Mouse (Mus musculus): Measurements from ENCODE around the gene Rpl19. TPM values are rescaled to one million over a fixed set of nuclear protein-coding genes. Genes with fewer than 3 reads are reported as not detected.
A peak's percentile ranks its signal among the peaks of the same experiment; 100 is the strongest.

The Rpl19 gene
- 100 to 1,000 TPM; 524 to 620 TPM for total RNA-seq (2021)

DNA sequence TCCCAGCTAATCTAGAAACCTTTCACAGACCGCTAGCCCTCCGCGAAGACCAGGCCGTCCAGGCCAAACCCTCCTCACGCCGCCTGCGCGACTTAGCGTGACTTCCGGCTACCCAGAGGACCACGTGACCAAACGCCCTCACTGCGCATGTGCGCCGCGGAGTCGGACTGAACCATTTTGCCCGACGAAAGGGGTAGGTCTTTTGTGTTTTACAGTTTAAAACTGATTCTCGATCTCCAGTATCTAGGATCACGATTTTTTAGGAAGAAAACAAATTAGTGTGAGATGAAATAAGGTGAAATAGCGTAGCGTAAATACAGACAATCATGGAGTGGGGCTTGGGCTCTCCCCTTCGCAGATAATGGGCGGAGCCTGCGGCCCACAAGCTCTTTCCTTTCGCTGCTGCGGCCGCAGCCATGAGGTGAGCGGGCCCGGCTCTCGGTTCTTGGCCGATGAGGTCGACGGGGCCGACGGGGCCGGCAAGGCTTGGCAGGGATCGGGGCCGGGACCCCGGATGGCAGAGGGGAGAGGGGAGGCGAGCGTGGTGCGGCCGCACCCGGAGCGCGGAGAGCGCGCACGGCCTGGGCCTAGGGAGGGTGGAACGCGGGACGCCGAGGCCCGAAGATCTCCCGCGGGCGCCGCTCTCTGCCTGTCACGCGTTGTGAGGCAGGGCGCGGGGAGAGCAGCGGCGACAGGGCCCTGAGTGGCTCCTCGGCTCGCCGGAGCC lies at the start of gene Rpl19:
TSS of gene Rpl19 (plus strand) at position 141 of the 727 bp plus-strand sequence.
- peak; percentile 90 to 93 for DNase-seq (ENCODE audit: low spot score in 2 of 2)
- intact Hi-C loops (cut with DNase I), result loop anchor here (10.0 kb wide), 1 partner anchor 118 kb away; no protein-coding TSS in a partner anchor

DNA sequence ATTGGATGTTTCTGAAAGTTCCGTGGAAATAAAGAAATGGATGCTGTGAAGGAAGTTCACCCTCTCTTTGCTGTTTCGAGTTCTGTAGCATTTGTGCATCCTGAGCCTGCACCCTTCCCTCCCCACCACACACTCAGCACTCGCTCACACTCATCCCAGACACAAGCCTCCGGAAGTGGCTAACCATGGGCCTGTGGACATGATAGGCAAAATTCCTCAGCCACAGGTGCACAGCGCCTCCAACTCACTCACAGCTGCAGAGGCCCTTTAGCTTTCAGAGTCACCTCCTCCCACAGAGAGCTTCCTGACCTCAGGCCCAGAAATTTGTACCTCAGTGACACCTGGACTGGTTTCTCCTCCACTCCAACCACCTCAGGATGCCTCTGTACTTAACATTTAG lies 48.7 kb upstream of the Rpl19 start:
- DNase-seq (ENCODE audit: low spot score in 2 of 2), result no peak
- intact Hi-C loops (cut with DNase I), result no loop called here

DNA sequence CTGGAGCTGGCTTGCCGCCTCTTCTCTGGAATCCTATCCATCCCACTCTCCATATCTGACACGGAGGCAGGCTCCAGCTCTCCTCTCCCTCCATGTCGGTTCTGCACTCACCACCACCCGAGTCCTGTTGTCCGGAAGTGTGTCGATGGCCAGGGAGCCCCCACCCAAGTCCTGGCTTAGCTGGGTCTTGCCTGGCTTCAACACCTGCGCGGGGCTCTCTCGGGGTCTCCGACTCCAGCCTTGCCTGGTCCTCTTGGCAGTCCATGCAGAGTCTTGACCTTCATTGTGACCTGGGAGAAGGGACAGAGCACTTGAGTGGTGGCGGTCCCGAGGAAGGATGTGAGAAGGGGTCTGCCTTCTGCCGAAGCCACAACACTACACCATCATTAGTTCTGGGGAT lies 48.1 kb upstream of the Rpl19 start:
- no peak for DNase-seq (ENCODE audit: low spot score in 2 of 2)

DNA sequence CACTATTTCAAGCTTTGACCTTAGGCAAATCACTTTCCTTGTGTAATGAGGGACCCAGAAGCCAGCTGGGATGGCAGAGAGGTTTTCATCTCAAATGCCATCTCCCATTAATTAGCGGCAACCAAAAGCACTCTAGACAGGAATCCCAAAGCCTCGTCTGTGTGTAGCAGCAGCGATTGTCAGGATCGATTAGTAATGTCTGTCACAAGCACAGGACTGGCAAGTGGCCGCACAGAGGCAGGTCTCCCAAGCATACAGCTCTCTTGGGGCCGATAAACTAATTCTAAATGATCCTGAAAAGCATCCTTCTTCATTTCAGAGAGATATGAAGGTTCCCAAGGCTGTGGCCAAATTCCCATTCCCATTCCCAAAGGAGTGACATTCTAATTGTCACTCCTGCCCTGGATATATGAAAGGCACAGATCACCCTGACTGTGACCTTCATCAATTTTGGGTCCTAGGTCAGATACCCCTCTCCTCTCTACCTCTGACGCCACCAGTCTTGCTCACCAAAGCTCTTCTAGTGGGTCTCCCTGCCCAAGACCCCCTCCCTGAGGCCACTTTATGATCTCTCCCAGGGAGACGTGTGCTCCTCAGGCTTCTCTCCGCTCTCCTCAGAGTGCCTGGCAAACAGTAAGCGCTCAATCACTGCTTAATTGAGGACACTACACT lies 46.5 kb upstream of the Rpl19 start:
- intact Hi-C loops (cut with DNase I), result no loop called here
- no peak for DNase-seq (ENCODE audit: low spot score in 2 of 2)

More for the DNA sequence above, 48.1 kb upstream of the Rpl19 start:
- intact Hi-C loops (cut with DNase I), result no loop called here

DNA sequence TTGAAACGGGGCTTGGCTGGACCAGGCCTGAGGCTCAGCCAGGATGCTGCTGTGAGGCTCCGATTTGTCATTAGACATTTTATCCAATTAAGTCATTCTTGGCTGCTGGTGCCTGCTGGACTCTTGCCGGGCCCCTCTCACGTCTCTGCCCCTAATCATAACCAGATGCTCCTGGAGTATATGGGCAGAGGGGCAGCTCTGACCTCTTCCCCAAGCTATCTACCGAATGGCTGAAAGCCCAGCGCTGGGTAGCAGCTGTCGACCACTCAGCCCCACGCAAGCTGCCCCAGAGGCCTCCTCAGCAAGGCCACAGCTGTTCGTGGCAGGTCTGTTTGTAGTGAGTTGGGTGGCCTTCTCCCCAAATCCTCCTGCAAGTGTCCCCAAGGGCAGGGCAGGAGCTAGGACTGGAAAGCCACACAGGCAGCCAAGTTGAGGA lies 46.0 kb upstream of the Rpl19 start:
- intact Hi-C loops (cut with DNase I), result no loop called here
- no peak for DNase-seq (ENCODE audit: low spot score in 2 of 2)

DNA sequence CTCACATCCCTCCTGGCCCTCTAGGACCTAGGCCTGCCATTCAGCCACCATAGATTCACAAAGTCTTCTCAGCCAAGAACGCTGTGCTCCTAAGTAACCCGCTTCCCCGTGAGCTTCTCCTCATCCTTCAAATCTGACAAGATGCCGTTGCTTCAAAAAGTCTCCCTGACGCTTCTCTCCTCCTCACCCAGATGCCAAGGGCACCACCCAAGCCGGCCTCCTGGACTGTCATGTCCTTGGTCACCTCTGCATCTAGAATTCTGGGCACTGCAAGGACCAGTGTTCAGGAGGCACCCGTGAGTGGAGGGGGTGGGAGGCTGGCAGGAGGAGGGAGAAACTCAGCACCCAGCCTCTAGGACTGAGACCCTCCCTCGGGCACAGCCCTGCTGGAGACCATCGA lies 43.8 kb upstream of the Rpl19 start:
- no peak for DNase-seq (ENCODE audit: low spot score in 2 of 2)
- intact Hi-C loops (cut with DNase I), result no loop called here

DNA sequence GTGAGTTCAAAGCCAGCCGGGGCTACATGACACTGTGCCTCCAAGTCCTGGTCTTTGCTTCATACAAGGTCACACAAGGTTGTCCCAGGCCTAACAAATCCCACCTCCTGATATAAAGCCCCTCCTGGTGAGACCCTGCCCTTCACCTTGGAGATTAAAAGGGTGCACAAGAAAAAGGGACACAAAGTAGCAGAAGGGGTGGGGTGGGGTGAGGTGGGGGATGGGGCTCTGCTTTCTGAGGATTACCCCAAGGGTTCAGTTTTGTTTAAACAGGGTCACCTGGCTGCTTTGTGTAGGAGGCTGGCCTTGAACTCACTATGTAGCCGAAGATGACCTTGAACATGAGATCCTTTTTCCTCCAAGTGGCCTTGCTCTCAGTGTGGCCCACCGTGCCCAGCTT lies 43.0 kb upstream of the Rpl19 start:
- intact Hi-C loops (cut with DNase I), result no loop called here
- DNase-seq (ENCODE audit: low spot score in 2 of 2), result no peak

DNA sequence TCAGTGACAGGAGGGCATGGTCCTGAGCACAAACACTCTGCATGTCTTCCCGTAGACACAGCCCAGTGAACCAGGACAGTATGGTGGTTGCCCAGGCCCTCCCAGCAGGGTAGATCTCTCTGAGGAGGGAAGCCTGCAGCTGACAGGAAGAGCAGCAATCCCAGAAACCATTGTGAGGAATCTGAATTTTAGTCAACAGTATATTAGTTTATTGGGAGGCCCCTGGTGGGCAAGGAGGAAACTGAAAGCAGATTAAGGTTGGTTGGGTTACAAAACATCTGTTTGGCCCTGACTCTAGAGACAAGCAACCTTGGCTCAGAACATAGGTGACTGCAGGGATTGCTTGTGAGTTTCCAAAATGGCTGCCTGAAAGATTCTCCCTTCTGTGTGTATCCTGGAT lies 42.5 kb upstream of the Rpl19 start:
- intact Hi-C loops (cut with DNase I), result no loop called here
- no peak for DNase-seq (ENCODE audit: low spot score in 2 of 2)

DNA sequence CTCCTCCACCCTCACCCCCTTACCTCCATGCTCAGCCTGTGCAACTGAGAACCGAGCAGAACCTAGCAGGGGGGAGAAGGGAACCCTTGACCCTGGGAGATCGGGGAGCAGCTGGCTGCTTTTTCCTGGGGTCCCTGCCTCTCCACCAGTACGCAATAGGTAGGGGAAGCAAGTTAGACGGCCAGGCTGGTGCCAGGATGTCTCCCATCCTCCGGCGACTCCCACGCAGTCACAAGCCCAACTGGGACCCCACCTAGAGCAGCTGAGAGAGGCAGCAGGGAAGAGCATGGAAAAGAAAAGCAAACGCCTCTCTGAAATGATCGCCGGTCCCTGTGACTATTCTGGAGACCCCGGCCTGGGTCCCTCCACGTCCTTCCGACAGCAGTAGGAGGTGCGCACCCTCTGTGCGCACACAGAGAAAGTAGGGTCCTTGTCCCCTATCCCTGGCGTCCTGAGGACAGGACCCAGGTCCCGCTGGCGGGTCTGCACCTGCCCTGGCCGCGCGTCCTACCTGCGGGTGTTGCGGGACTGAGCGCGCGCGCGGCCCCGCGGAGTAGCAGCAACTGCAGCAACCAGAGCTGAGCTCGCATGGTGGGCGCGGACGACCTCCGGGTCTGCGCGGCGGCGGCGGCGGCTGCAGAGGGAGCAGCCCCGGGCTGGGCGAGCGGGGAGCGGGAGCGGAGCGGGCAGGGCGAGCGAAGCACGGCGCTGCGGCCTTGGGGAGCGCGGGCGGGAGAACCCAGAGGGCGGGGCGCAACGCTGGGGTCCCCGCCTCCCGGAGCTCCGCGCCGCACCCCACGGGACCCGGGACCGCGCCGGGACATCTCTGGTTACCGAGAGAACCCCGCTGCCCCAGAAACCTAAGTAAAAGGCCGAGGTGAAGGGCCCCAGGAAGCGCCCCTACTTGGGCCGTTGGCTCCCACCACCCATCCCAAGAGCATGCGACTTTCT lies 40.5 kb upstream of the Rpl19 start, which contains the start of gene Plxdc1:
TSS of gene Plxdc1 (minus strand) at position 718 of the 951 bp plus-strand sequence.
- intact Hi-C loops (cut with DNase I), result loop anchor here (2.0 kb wide), 1 partner anchor 49 kb away; no protein-coding TSS in a partner anchor
- peak in 1 of 2 experiments; percentile 75 for DNase-seq (ENCODE audit: low spot score in 2 of 2)

DNA sequence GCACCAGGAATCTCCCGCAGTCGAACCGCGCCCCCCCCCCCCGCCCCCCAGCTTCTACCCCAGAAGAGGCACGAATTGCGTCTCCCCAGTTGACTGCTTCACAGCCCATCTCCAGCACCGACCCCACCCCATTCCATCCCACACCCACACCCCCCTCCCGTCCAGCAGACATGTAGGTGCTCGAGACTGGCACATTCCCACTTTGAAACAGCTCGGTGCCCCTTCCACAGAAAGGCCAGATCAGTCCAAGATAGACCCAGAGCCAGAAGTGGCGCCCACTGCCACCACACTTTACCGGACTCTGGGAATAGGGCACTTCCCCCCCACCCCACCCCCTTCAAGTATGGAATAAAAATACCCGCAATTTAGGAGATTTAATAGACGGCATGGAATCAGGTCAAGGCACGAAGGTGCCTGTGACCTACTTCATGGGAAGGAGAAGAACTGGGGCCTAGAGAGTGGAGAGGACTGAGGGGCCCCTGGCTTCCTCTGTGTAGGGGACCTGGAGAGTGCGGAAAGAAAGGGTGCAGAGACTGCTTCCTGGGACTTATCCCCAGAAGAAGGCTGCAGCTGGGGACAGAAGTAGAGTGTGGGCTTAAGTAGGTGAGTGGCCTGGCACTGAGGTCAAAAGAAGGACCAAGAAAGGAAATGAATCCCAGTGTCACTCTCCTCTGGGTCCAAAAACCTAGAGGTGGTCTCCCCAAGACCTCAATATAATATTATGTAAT lies 39.6 kb upstream of the Rpl19 start:
- no peak for DNase-seq (ENCODE audit: low spot score in 2 of 2)
- intact Hi-C loops (cut with DNase I), result loop anchor here (1.0 to 2.0 kb wide), 2 partner anchors 50 to 87 kb away; no protein-coding TSS in a partner anchor

DNA sequence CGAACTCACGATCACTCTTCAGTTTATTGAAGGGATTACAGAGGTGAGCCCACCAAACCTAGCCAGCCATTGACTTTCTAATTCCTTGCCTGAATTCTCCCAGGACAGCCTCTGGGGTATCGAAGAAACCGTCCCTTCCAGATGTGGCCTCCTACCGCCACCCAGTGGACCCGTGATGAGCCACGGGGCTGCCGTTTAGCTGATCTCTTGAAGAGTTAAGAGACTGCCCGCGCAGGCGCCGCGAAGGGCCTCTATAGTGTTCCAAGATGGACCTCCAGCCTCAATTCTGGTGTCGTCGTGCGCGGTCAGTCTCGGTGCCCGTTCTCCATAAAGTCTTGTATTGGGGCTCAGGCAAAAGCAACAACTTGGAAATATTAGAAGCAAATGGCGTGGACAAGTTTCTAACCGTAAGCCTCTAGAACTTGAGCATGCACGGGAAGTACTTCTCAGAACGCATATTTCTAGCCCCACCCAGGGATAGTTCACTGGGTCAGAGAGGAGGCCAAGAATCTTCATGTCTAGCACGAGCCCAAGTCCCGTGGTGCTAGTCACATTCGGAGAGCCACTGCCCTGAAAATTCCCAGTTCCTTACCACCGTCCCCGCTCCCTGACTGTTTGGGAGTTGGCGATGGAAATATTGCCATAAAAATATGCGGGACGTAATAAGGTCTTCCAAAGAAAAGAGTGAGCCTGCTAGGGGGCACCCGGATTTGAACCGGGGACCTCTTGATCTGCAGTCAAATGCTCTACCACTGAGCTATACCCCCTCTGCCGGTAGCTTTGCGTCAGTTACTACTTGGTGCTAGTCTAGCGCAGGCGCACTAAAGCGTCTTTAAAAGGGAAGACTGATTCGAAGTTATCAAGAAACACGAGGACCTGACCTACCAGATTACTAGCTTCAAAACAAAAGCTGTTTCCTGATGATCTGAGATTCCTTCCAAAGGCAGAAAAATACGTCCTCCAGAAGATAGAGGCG lies 38.7 kb upstream of the Rpl19 start:
- intact Hi-C loops (cut with DNase I), result loop anchor here (1.0 to 2.0 kb wide), 3 partner anchors 51 to 191 kb away; no protein-coding TSS in a partner anchor
- peak; percentile 96 for DNase-seq (ENCODE audit: low spot score in 2 of 2)

DNA sequence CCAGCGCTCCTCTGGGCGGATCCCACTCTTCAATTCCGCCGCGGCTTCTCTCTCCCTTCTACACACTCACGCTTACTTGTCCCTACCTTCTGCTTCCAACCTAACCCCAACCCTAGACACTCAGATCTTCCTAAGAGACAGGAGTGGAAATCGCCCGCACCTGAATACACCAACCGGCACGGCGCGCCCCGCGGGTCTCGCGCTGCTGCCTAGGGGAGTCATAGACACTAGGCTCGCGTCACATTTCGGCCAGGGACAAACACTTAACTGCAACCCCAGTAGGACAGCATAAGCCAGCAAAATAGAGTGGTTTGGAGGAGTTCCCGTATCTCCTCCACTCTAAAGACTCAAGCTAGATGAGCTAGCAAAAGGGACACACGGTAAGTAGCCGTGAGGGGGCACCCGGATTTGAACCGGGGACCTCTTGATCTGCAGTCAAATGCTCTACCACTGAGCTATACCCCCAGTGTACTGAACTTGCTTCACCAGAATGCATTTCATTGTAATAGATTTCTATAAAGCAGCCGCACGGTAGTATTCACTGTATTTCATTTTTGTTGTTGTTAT lies 37.9 kb upstream of the Rpl19 start:
- intact Hi-C loops (cut with DNase I), result loop anchor here (1.0 kb wide), 1 partner anchor 191 kb away; no protein-coding TSS in a partner anchor
- peak; percentile 82 to 88 for DNase-seq (ENCODE audit: low spot score in 2 of 2)

DNA sequence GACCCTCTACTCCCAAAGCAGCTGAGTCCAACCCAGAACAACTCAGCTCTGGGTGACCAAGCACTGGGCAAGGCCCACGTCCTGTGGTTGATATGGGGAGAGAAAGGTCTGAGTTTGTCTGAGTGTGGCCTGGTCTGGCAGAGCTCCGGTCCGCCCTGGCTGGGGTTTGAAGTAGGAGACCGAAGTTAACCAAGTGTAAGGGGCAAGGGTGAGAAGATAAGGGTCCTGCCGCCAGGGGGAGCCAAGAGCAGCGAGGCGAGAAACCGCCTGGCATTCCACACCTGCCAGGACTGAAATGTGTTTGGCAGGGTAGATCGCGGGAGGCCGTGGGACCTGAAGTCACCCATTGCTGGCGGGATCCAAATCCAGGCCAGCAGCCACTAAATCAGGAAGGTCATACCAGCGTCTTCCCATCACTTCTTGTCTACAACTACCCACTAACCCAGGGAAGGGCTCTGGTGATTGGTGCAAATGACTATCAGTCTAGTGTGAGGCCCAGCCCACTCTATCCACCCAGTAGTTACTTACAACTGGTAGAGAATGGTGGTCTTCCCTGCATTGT lies 31.9 kb upstream of the Rpl19 start:
- intact Hi-C loops (cut with DNase I), result no loop called here
- DNase-seq (ENCODE audit: low spot score in 2 of 2), result no peak

DNA sequence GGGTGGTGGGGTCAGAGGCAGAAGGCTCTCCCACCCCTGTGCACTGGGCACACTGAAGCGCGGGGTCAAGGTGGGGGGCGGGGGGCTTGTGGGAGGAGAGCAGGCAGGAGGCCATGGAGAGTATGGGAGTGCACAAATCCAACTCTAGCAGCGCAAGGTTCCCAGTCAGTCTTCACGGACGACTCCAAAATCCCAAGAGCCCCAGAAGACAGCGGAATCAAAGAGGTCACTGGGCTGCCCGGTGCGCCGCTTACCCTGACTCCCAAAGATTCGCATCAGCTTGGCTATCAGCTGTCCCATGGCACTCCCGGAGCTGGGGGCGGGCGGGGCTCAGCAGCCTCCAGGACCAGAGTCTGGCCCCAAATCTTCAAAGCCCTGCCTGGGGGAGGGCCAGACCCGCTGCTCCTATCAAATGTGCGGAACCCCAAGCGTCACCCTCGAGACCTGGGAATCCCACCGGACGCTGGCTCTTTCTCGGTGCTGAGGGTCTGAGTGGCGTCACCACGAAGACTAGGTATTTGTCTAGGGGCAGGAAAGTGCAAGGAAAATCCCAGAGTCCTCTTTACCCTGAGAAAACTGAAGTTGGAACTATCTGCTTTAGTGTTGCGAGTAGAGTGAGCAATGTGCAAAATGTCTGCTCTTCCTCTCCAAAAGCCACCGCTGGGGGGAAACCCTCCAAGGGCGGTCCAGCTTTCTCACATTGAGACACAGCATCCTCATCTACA lies 30.8 kb upstream of the Rpl19 start, which contains the start of gene Arl5c:
TSS of gene Arl5c (minus strand) at position 618 of the 725 bp plus-strand sequence.
- intact Hi-C loops (cut with DNase I), result no loop called here
- no peak for DNase-seq (ENCODE audit: low spot score in 2 of 2)

DNA sequence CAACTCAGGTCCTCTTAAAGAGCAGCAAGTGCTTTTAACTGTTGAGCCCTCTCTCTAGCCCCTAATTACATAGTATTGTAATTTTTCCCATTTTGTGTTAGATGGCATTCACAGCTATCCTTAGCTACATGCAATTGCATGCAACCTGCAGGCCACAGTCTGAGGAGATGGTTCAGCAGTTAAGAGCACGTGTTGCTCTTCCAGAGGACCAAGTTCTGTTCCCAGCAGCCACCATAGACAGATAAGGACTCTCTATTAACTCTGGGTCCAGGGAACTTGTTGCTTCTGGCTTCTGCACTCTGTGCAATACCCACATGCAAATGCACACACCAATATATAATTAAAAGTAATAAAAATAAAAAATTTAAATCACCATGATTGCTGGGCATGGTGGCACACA lies 29.8 kb upstream of the Rpl19 start:
- intact Hi-C loops (cut with DNase I), result no loop called here
- DNase-seq (ENCODE audit: low spot score in 2 of 2), result no peak

DNA sequence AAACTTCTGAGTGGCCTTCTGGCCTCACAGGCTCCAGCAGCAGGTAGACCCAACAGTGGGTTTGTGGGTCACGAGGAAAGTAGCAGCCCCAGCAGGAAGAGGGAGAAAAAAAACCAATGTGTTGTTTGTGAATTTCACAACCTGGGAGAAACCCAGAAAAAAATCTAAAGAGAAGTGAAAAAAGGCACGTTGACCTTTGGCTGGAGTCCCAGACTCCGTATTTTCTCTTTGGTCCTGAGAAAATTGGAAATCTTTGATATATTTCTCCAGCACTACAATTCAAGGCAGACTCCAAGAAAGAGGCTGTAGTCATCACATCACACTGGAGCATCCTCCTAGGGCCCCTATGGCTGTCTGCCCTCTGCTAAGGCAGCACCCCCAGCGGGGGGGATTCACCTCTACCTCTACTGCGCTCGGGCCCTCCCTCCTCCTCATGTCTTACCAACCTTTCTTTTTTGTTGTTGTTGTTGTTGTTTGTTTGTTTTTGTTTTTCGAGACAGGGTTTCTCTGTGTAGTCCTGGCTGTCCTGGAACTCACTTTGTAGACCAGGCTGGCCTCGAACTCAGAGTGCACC lies 29.0 kb upstream of the Rpl19 start:
- intact Hi-C loops (cut with DNase I), result no loop called here
- no peak for DNase-seq (ENCODE audit: low spot score in 2 of 2)

All from left cerebral cortex, postnatal 36 days (tissue).